Mouse (Mus musculus) CH12.LX (cell line): Measurements from ENCODE around the gene Filip1l. TPM values are rescaled to one million over a fixed set of nuclear protein-coding genes. Genes with fewer than 3 reads are reported as not detected.

ENCODE experiments used
- DNase-seq: peaks from one replicate; pipeline ENCODE4 v3.0.0-alpha.2; 2013; ENCODE audit errors: extremely low read depth
- H3K27ac ChIP-seq: 2 replicates; pipeline ENCODE4 v1.5.1; 2012; ENCODE audit warnings: low read depth, mild to moderate bottlenecking, control low read depth, moderate library complexity; ENCODE audit not compliant: insufficient read depth
- H3K27me3 ChIP-seq: replicated peaks from 2 replicates; pipeline ENCODE3; 2012; ENCODE audit warnings: inconsistent platforms
- H3K36me3 ChIP-seq, 2 experiments: replicated peaks in 1 of 2; 2 replicates each; pipeline versions ENCODE3 to v1.6.1; 2012; ENCODE audit warnings: inconsistent platforms in 1 of 2, low read length in 1 of 2, mild to moderate bottlenecking in 1 of 2, mixed read lengths in 1 of 2, moderate library complexity in 1 of 2; ENCODE audit not compliant: control insufficient read depth in 1 of 2, insufficient read depth in 1 of 2
- H3K4me1 ChIP-seq, 2 experiments: 2 replicates each; pipeline ENCODE4 v1.6.1; 2012; ENCODE audit warnings: inconsistent platforms in 1 of 2, moderate library complexity in 1 of 2; ENCODE audit not compliant: insufficient read depth in 2 of 2, control insufficient read depth in 1 of 2
- H3K4me2 ChIP-seq: 2 replicates; pipeline ENCODE4 v1.6.1; 2012; ENCODE audit warnings: low read depth, mild to moderate bottlenecking, control low read depth; ENCODE audit not compliant: poor library complexity, insufficient read depth, severe bottlenecking
- H3K4me3 ChIP-seq, 3 experiments: fragments of 150-350 bp in 1 of 3; sonication (generic) in 1 of 3; replicated peaks in 1 of 3; 2 replicates each; pipeline versions ENCODE3 to v1.5.1; 2011 to 2012; ENCODE audit warnings: low read depth in 2 of 3, low read length in 2 of 3, mild to moderate bottlenecking in 2 of 3, moderate library complexity in 2 of 3, control low read depth in 1 of 3, improper control_type of control experiment in 1 of 3, inconsistent platforms in 1 of 3, mixed read lengths in 1 of 3; ENCODE audit not compliant: poor library complexity in 1 of 3
- H3K79me2 ChIP-seq: replicated peaks from 2 replicates; pipeline ENCODE4 v1.6.1; 2012; ENCODE audit warnings: mild to moderate bottlenecking, moderate library complexity; ENCODE audit not compliant: control insufficient read depth, poor library complexity, insufficient read depth, severe bottlenecking; ENCODE audit errors: extremely low read depth
- H3K9ac ChIP-seq: 2 replicates; pipeline ENCODE4 v1.6.1; 2012; ENCODE audit warnings: low read depth, mild to moderate bottlenecking, control low read depth, moderate library complexity; ENCODE audit not compliant: insufficient read depth
- H3K9me3 ChIP-seq: replicated peaks from 2 replicates; pipeline ENCODE3; 2012; ENCODE audit warnings: low read length, inconsistent platforms, mixed read lengths
- BHLHE40 ChIP-seq: IDR thresholded peaks from 2 replicates; pipeline ENCODE4 v1.6.1; 2011; ENCODE audit warnings: mild to moderate bottlenecking, low read depth, low read length, improper control_type of control experiment
- CTCF ChIP-seq, 2 experiments: IDR thresholded peaks in 1 of 2; conservative IDR thresholded peaks in 1 of 2; 2 replicates each; pipeline ENCODE4 v1.5.1; 2011 to 2012; ENCODE audit warnings: low read depth in 2 of 2, low read length in 2 of 2, improper control_type of control experiment in 1 of 2, inconsistent platforms in 1 of 2, mild to moderate bottlenecking in 1 of 2, moderate library complexity in 1 of 2
- E2F4 ChIP-seq: IDR thresholded peaks from 2 replicates; pipeline ENCODE4 v1.6.1; 2011; ENCODE audit warnings: low read depth, low read length, improper control_type of control experiment; ENCODE audit not compliant: insufficient replicate concordance
- ELF1 ChIP-seq: IDR thresholded peaks from 2 replicates; pipeline ENCODE4 v1.6.1; 2014; ENCODE audit warnings: low read depth, mild to moderate bottlenecking, inconsistent platforms, low read length, improper control_type of control experiment
- ETS1 ChIP-seq: conservative IDR thresholded peaks from 2 replicates; pipeline ENCODE4 v1.6.1; 2012; ENCODE audit warnings: low read depth, mild to moderate bottlenecking, inconsistent platforms, low read length, improper control_type of control experiment, moderate library complexity
- GABPA ChIP-seq: IDR thresholded peaks from 2 replicates; pipeline ENCODE4 v1.6.1; 2012; ENCODE audit warnings: low read depth, low read length, improper control_type of control experiment, inconsistent platforms; ENCODE audit not compliant: insufficient replicate concordance
- JUND ChIP-seq: conservative IDR thresholded peaks from 2 replicates; pipeline ENCODE4 v1.6.1; 2011; ENCODE audit warnings: low read depth, low read length, improper control_type of control experiment
- MYC ChIP-seq: IDR thresholded peaks from 2 replicates; pipeline ENCODE4 v1.6.1; 2011; ENCODE audit warnings: low read depth, mild to moderate bottlenecking, improper control_type of control experiment, low read length
- NELFE ChIP-seq: IDR thresholded peaks from 2 replicates; pipeline ENCODE4 v1.6.1; 2011; ENCODE audit warnings: low read depth, low read length, improper control_type of control experiment
- TBP ChIP-seq: conservative IDR thresholded peaks from 2 replicates; pipeline ENCODE4 v1.6.1; 2011; ENCODE audit warnings: low read depth, low read length, improper control_type of control experiment
- UBTF ChIP-seq: IDR thresholded peaks from 2 replicates; pipeline ENCODE4 v1.6.1; 2012; ENCODE audit warnings: low read depth, mild to moderate bottlenecking, inconsistent platforms, low read length, improper control_type of control experiment, moderate library complexity
- USF1 ChIP-seq: IDR thresholded peaks from 2 replicates; pipeline ENCODE4 v1.6.1; 2014; ENCODE audit warnings: low read depth, mild to moderate bottlenecking, inconsistent platforms, low read length, improper control_type of control experiment
- ZC3H11A ChIP-seq: IDR thresholded peaks from 2 replicates; pipeline ENCODE4 v1.6.1; 2012; ENCODE audit warnings: low read depth, mild to moderate bottlenecking, inconsistent platforms, low read length, improper control_type of control experiment
- ZKSCAN1 ChIP-seq: IDR thresholded peaks from 2 replicates; pipeline ENCODE4 v1.6.1; 2012; ENCODE audit warnings: low read depth, inconsistent platforms, low read length, improper control_type of control experiment, borderline replicate concordance
- ZMIZ1 ChIP-seq: IDR thresholded peaks from 2 replicates; pipeline ENCODE4 v1.6.1; 2012; ENCODE audit warnings: low read depth, mild to moderate bottlenecking, inconsistent platforms, low read length, improper control_type of control experiment
- dilution Hi-C: fragments of 300-500 bp; cut with MboI; formaldehyde crosslinking; loops from 2 replicates; pipeline ENCODE4 v1.14.3; 2020; ENCODE audit warnings: low sequenced_read_pairs; ENCODE audit not compliant: extremely low pct_unique_long_range_greater_than_20kb, extremely low pct_ligation_motif_present
- in situ Hi-C: fragments of 300-500 bp; cut with MboI; formaldehyde crosslinking; loops from 3 replicates; pipeline ENCODE4 v1.14.3; 2019; ENCODE audit warnings: low sequenced_read_pairs, low pct_ligation_motif_present, low pct_unique_long_range_greater_than_20kb, mixed read lengths
- polyA plus RNA-seq: library from polyadenylated mRNA; unstranded; fragments of >175 nt; gene quantifications from 2 replicates; pipeline ENCODE4 v1.2.1, GENCODE M21; 2012; ENCODE audit warnings: low read depth; ENCODE audit not compliant: insufficient read length
- total RNA-seq, 2 experiments: library from RNA; depleted of rRNA; stranded (reverse); fragments of 300-350 nt in 1 of 2; fragments of >200 nt in 1 of 2; gene quantifications; 2 replicates each; pipeline ENCODE4 v1.2.3; 2012 to 2014

Gene Filip1l
- total and polyA plus RNA-seq, 3 experiments: 2.1 to 17.6 (median 5.7) TPM

DNA sequence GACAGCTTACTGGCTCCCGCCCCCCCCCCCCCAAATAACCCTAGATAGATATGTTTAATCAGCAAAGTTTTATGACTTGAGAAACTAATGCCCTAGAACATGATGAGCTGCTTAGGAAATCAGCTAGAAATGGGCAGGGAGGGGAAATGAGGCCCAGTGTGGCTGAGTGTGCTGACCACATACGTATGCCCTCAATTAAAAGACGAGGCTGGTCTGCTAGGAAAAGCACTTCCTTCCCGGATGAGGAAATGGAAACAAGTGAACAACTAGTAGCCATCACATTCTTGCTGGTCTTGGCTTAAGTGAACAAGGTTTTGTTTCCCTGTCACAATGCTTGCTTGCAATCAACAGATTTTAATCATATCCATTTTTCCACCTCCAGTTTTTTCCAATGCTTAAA, 177.7 kb downstream of the Filip1l start:
- Histone ChIP-seq H3K36me3 (no peaks in the 10 kb centered on the region), H3K27ac (no peak overlapping the region), H3K4me2 (no peak overlapping the region)
- in situ Hi-C loops: no loop called here
- no peak for DNase-seq
- no peak for TF ChIP-seq BHLHE40
- TF ChIP-seq CTCF (conservative IDR thresholded peaks at IDR 0.05 in 1 of 2, IDR thresholded peaks at IDR 0.05 in 1 of 2; ENCODE audit: low read depth in 2 of 2, low read length in 2 of 2): no peak
- TF ChIP-seq NELFE: no peak
- TF ChIP-seq USF1: no peak
- TF ChIP-seq MYC: no peak
- no peak for TF ChIP-seq UBTF
- TF ChIP-seq ZMIZ1: no peak
- no peak for TF ChIP-seq ZC3H11A
- no peak for TF ChIP-seq ELF1
- no peak for TF ChIP-seq JUND
- no peak for TF ChIP-seq ZKSCAN1
- TF ChIP-seq TBP: no peak
- TF ChIP-seq GABPA: no peak
- TF ChIP-seq, all 38 proteins: peak for 0
- Histone ChIP-seq H3K9me3 (no peaks in the 10 kb centered on the region), H3K4me3 (no peak overlapping the region), H3K27me3 (no peaks in the 10 kb centered on the region), H3K79me2 (no peaks in the 10 kb centered on the region), H3K4me1 (peaks cover 5 to 49% of the 10 kb centered on the region in 2 experiments), H3K9ac (no peak overlapping the region)
- dilution Hi-C loops: no loop called here

DNA sequence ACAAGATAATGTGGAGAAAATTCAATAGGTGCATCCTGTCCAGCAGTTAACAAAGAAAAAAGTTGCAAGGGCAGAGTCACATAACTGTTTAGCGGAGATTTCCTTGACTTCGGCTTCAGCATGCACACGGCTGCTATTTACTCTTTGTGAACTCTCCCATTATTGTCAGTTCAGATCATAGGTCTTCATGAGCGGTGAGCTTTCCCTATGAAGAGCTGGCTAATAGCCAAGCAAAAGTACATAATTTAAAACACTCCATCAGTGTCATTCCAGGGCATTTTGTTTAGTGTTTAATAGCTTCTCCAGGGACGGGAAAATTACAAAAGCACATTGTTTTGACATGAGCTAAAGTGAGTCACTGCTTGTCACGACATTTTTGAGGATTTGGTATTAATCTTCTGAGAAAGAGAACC, 179.2 kb downstream of the Filip1l start:
- Histone ChIP-seq H3K4me1 (peaks cover 8 to 51% of the 10 kb centered on the region in 2 experiments), H3K36me3 (no peaks in the 10 kb centered on the region), H3K9me3 (no peaks in the 10 kb centered on the region), H3K4me3 (no peak overlapping the region), H3K27ac (no peak overlapping the region), H3K9ac (no peak overlapping the region)
- no peak for DNase-seq
- dilution Hi-C loops: no loop called here
- in situ Hi-C loops: no loop called here
- TF ChIP-seq ZKSCAN1 (no peak), CTCF (conservative IDR thresholded peaks at IDR 0.05 in 1 of 2, IDR thresholded peaks at IDR 0.05 in 1 of 2; ENCODE audit: low read depth in 2 of 2, low read length in 2 of 2) (no peak), ETS1 (no peak), E2F4 (no peak)
- TF ChIP-seq, all 38 proteins: peak for 0
- Histone ChIP-seq H3K79me2 (no peaks in the 10 kb centered on the region), H3K4me2 (no peak overlapping the region), H3K27me3 (no peaks in the 10 kb centered on the region)
